Mouse (Mus musculus) midbrain, embryonic 11.5 days (tissue): Measurements from ENCODE around the gene Umad1. TPM values are rescaled to one million over a fixed set of nuclear protein-coding genes. Genes with fewer than 3 reads are reported as not detected.

Experiments
- ATAC-seq: fragments of 200-750 bp; cut with Nextera tagmentation; 2 replicates; pipeline ENCODE4 v1.8.0; 2017; ENCODE audit warnings: moderate TSS enrichment, moderate library complexity; ENCODE audit not compliant: low FRiP score
- DNase-seq: peaks from one replicate; pipeline ENCODE4 v3.0.0; 2015; ENCODE audit warnings: low spot score; ENCODE audit errors: missing footprints
- H3K27ac ChIP-seq: fragments of 300-500 bp; sonication (generic); 2 replicates; pipeline ENCODE4 v1.5.1; 2014; ENCODE audit warnings: low read depth, low read length
- H3K27me3 ChIP-seq: fragments of 300-500 bp; sonication (generic); 2 replicates; pipeline ENCODE4 v1.6.1; 2014; ENCODE audit warnings: mild to moderate bottlenecking, low read length, moderate library complexity, mixed read lengths; ENCODE audit not compliant: control insufficient read depth, insufficient read depth
- H3K36me3 ChIP-seq: fragments of 300-500 bp; sonication (generic); 2 replicates; pipeline ENCODE4 v1.6.1; 2014; ENCODE audit warnings: mild to moderate bottlenecking, low read length, moderate library complexity, mixed read lengths; ENCODE audit not compliant: control insufficient read depth, insufficient read depth
- H3K4me1 ChIP-seq: fragments of 300-500 bp; sonication (generic); 2 replicates; pipeline ENCODE4 v1.6.1; 2014; ENCODE audit warnings: low read length; ENCODE audit not compliant: control insufficient read depth, insufficient read depth
- H3K4me2 ChIP-seq: fragments of 300-500 bp; sonication (generic); 2 replicates; pipeline ENCODE4 v1.6.1; 2014; ENCODE audit warnings: mild to moderate bottlenecking, moderate library complexity
- H3K4me3 ChIP-seq: fragments of 300-500 bp; sonication (generic); 2 replicates; pipeline ENCODE4 v1.5.1; 2014; ENCODE audit warnings: low read depth, low read length
- H3K9ac ChIP-seq: fragments of 300-500 bp; sonication (generic); 2 replicates; pipeline ENCODE4 v1.6.1; 2014; ENCODE audit warnings: low read length
- H3K9me3 ChIP-seq: fragments of 300-500 bp; sonication (generic); 2 replicates; pipeline ENCODE4 v1.6.1; 2016; ENCODE audit warnings: low read length; ENCODE audit not compliant: control insufficient read depth
- WGBS: fragments of 180-500 bp; shearing (Covaris S2); extraction: QIAGEN DNeasy Blood & Tissue Kit; methylation state at CpG from one replicate; pipeline ENCODE4 v1.1.7; 2014; 5-methylcytosine and 5-hydroxymethylcytosine counted together
- polyA plus RNA-seq: library from polyadenylated mRNA; unstranded; fragments of >200 nt; fragmentation: Nextera tagmentation; extraction: Ambion mirVana; gene quantifications from 2 replicates; pipeline ENCODE4 v1.2.1, GENCODE M21; 2014

The Umad1 gene
- polyA plus RNA-seq, 1 experiment from 2014 or later, result 28.5 TPM

DNA sequence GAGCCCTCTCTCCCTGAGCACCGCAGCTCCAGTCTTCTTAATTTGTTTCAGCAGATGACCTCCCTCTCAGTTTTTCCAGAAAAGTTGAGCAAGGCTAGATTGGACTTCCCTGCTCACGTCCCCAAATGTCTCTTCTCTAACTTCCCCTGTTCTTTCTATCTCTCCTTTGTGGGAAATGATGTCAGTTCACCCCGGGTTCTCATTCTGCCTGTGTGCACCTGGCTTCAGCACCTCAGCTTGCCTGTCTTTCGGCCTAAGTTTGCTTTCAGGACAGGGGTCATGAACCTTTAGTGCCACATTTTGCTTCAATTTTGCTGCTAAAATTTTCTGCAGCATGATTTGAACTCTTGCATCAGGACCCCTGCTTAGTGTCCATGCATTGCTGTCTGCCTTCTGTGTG, 95.8 kb downstream of the Umad1 start:
- ATAC-seq (no peak), DNase-seq (peak; percentile 72)
- H3K4me3 ChIP-seq, result no peak overlapping the region
- 87% methylated on average over 4 of the region's 4 CpGs for WGBS
- H3K4me1 ChIP-seq, result peaks cover 5% of the 10 kb centered on the region; the same call in 1 of the 2 replicates
- no peaks in the 10 kb centered on the region for H3K36me3 ChIP-seq
- no peaks in the 10 kb centered on the region for H3K9me3 ChIP-seq
- H3K27me3 ChIP-seq, result no peaks in the 10 kb centered on the region
- H3K9ac ChIP-seq, result no peak overlapping the region
- no peak overlapping the region for H3K4me2 ChIP-seq
- H3K27ac ChIP-seq, result no peak overlapping the region

DNA sequence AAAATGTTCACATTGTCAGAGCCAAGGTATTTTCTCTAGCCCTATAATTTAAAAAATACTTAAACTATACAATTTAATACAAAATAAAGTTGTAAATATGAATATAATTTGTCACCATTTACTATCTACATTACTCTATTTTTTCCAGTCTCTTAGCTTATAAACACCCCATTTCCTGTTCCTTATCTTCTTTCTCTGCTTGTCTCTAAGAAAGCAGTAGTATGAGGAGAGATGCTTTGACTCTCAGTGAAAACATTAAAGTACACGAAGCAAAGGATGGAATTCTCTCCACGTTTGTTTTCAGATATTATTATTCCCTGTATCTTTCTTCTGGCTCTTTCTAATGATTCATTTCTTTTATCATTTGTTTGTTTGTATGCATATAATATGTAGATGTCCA, 99.1 kb downstream of the Umad1 start:
- DNase-seq (no peak), ATAC-seq (no peak)
- Histone ChIP-seq H3K27ac (no peak overlapping the region), H3K36me3 (no peaks in the 10 kb centered on the region), H3K9me3 (no peaks in the 10 kb centered on the region), H3K27me3 (no peaks in the 10 kb centered on the region), H3K4me1 (peaks cover 4% of the 10 kb centered on the region; the same call in 1 of the 2 replicates), H3K4me3 (no peak overlapping the region), H3K9ac (no peak overlapping the region), H3K4me2 (no peak overlapping the region)
- WGBS, result 68% methylated on average over 2 of the region's 2 CpGs

DNA sequence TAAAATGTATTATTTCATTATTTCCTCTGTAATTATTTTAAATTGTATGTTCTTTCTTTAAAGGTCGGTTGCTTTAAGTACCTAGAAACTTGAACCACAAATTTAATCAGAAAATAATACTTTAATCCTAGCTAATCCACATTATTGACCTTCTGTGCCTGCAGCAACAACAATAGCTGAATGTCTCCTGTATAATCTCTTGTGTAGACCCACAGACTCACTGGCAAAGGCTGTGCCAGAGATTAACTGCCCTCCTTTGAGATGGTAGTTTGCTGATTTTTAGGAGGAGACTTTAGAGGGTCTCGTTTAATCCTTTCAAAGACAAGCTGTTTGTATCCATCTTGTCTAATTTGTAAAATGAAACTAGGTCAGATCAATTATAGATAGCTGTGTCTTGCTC, 99.7 kb downstream of the Umad1 start:
- H3K36me3 ChIP-seq, result no peaks in the 10 kb centered on the region
- H3K9me3 ChIP-seq, result no peaks in the 10 kb centered on the region
- DNase-seq, result no peak
- no peak overlapping the region for H3K9ac ChIP-seq
- H3K4me2 ChIP-seq, result no peak overlapping the region
- H3K4me3 ChIP-seq, result no peak overlapping the region
- H3K27me3 ChIP-seq, result no peaks in the 10 kb centered on the region
- H3K4me1 ChIP-seq, result no peaks in the 10 kb centered on the region; the same call in 1 of the 2 replicates
- WGBS, result 18% methylated on average over 2 of the region's 2 CpGs
- H3K27ac ChIP-seq, result no peak overlapping the region
- peak; percentile 48; the same call in 1 of the 2 replicates for ATAC-seq

DNA sequence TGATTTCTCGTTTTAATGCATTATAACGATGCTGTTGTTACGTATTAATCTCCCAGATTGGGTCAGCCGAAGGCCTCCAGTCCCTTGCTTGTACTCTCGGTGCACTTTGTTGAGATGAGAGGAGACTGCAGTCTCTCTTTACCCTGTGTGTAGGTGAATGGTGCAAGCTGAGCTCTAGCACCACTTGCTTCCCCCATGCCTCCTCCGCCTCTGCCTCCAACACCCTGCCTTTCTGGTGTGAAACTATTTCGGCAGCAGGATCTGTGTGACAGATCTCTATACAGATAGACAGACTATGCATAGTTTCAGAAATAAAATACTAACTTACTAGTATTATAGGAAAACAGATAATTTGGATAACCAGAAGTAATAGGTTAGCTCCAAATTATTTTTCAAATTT, 101.7 kb downstream of the Umad1 start:
- 84% methylated on average over 7 of the region's 7 CpGs for WGBS
- no peaks in the 10 kb centered on the region; the same call in 1 of the 2 replicates for H3K4me1 ChIP-seq
- DNase-seq (no peak), ATAC-seq (no peak)
- H3K4me3 ChIP-seq, result no peak overlapping the region
- H3K36me3 ChIP-seq, result no peaks in the 10 kb centered on the region
- H3K27ac ChIP-seq, result no peak overlapping the region
- H3K9ac ChIP-seq, result no peak overlapping the region
- no peak overlapping the region for H3K4me2 ChIP-seq
- H3K27me3 ChIP-seq, result no peaks in the 10 kb centered on the region
- no peaks in the 10 kb centered on the region for H3K9me3 ChIP-seq

DNA sequence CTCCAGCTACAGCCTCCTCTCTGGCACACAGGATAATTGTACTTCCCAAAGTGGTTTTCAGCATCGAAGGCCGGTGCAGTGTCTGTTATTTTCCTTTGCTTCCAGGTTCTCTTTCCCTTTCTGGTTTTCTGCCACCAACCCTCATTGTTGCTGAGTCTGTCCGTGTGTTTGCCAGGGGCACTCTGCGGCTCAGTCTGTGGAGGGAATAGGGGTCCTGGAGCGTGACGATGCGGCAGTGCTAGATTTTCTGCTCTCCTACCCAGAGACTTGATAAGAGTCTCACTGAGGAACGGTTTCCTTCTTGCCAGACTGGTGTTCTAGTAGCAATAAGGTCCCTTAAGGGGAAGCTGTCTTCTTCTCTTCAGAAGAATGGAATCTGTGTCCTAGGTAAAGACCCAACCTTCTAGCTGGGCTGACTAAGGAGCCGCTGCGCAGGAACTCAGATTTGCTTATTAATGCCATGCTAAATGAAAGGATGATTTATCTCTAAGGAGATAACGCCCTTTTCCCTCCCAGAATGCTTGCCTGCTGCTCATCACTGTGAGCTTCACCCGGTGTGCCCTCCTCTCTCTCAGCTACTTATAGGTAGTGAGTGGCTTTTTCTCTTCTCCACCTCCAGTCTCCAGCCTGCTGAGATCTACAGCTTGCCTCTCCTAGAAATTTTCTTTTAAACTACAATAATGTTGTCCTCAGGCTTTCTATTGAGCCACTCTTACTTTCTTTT, 105.1 kb downstream of the Umad1 start:
- 64% methylated on average over 12 of the region's 12 CpGs for WGBS
- DNase-seq (no peak), ATAC-seq (no peak)
- no peaks in the 10 kb centered on the region for H3K36me3 ChIP-seq
- no peak overlapping the region for H3K4me3 ChIP-seq
- H3K4me2 ChIP-seq, result no peak overlapping the region
- H3K27ac ChIP-seq, result no peak overlapping the region
- no peaks in the 10 kb centered on the region for H3K9me3 ChIP-seq
- H3K27me3 ChIP-seq, result no peaks in the 10 kb centered on the region
- H3K9ac ChIP-seq, result no peak overlapping the region
- no peaks in the 10 kb centered on the region for H3K4me1 ChIP-seq

DNA sequence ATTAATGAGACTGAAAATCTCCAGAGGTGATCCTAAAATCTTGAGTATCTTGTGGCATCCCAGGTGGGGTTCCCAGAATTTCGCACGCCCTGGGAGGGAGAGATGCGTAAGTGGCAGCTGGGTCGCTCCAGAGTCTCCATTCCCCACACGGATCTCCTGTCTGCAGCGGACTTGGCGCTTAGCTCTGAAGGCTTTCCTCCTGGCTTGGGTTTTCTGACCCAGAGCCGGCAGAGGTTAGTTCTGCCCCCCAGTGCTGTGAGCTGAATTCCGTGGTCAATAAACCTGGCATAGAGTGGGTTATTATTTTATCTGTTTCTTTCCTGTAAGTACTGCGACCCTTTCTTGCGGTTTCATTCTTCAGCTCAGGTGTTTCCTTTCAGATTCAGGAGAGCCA, 105.7 kb downstream of the Umad1 start:
- Histone ChIP-seq H3K36me3 (no peaks in the 10 kb centered on the region), H3K9me3 (no peaks in the 10 kb centered on the region), H3K4me2 (no peak overlapping the region), H3K27me3 (no peaks in the 10 kb centered on the region), H3K27ac (no peak overlapping the region), H3K4me1 (no peaks in the 10 kb centered on the region), H3K4me3 (no peak overlapping the region), H3K9ac (no peak overlapping the region)
- 89% methylated on average over 11 of the region's 11 CpGs for WGBS
- DNase-seq, result no peak
- no peak for ATAC-seq

DNA sequence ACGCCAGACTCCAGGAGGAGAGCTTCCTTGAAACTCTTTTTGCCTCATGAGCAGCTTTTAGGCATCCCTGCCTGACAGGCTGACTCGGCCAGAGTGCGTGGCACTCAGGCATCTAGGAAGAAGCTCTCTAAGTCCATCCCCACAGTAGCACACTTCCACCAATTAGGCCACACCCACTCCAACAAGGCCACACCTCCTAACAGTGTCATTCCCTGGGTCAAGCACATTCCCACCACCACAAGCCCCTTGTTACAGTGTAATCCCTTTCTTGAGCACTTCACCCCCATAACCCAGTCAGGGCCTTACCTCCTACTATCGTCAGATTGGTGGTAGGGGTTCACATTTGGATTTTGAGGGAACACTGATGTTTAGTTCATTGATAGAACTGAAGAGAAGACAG, 108.6 kb downstream of the Umad1 start:
- H3K9ac ChIP-seq, result no peak overlapping the region
- 88% methylated on average over 4 of the region's 4 CpGs for WGBS

DNA sequence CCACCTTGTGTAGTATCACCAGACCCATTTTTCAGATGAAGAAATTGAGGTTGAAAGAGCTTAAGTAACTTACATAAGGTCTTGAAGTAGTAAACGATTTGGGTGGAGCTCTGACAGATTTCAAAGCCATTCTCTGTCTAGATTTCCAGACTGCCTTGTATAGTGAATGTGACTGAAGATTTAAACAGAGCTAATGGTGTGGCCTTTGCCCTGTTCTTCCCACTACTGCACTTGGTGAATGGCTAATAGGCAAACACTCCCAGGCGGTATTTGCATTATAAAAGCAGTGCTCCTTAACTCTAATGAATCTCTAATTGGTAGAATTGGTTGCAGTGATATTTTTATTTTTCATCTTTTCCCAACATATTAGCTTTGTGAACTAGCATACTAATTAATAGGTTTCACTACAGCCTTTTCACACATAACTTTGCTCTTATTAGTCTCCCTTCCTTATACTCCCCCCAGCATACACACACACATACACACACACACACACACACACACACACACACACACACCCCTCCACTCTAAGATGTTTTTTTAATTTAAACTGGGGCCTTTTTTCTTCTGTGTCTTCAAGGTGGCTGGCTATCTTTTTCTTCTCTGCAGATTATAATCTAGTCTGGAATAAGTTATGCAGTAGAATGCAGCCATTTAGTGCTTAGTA, 109.2 kb downstream of the Umad1 start:
- no peaks in the 10 kb centered on the region for H3K36me3 ChIP-seq
- H3K9me3 ChIP-seq, result no peaks in the 10 kb centered on the region
- H3K4me3 ChIP-seq, result no peak overlapping the region
- H3K4me1 ChIP-seq, result no peaks in the 10 kb centered on the region
- no peak for DNase-seq
- H3K4me2 ChIP-seq, result no peak overlapping the region
- H3K9ac ChIP-seq, result no peak overlapping the region
- ATAC-seq, result peak; percentile 72; the same call in 1 of the 2 replicates
- no peaks in the 10 kb centered on the region for H3K27me3 ChIP-seq
- H3K27ac ChIP-seq, result no peak overlapping the region
- 66% methylated on average over 2 of the region's 2 CpGs for WGBS

More for the DNA sequence above, 108.6 kb downstream of the Umad1 start:
- H3K4me1 ChIP-seq, result no peaks in the 10 kb centered on the region
- ATAC-seq (0 out of 2 replicates have a peak, but pooled peaks have one; percentile 55), DNase-seq (no peak)
- no peak overlapping the region for H3K4me2 ChIP-seq
- H3K36me3 ChIP-seq, result no peaks in the 10 kb centered on the region
- H3K4me3 ChIP-seq, result no peak overlapping the region
- no peaks in the 10 kb centered on the region for H3K9me3 ChIP-seq
- no peak overlapping the region for H3K27ac ChIP-seq
- no peaks in the 10 kb centered on the region for H3K27me3 ChIP-seq

DNA sequence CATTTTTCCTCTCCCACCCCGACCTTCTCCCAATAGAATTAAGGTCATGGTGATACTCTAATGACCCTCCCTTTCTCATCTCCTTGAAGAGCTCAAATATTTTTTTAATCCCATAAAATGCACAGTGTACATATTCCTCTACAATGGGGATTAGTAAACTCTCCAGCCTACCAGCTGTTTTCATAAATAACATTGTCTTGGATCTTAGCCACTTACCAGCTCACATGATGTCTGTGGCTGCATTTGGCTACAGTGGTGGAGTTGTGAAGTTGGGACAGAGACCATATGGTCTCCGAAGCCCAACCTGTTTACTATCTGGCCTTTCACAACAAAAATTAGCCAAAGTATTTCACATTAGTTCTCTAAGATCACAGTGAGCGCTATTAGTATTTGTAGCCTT, 111.5 kb downstream of the Umad1 start:
- WGBS, result 90% methylated on average over 3 of the region's 3 CpGs
- Histone ChIP-seq H3K27ac (no peak overlapping the region), H3K4me1 (no peaks in the 10 kb centered on the region), H3K4me2 (no peak overlapping the region), H3K27me3 (no peaks in the 10 kb centered on the region), H3K9me3 (no peaks in the 10 kb centered on the region), H3K9ac (no peak overlapping the region), H3K4me3 (no peak overlapping the region), H3K36me3 (no peaks in the 10 kb centered on the region)
- DNase-seq, result no peak
- ATAC-seq, result no peak
